Mouse (Mus musculus) MEL (cell line): Measurements from ENCODE around the gene Mcu. TPM values are rescaled to one million over a fixed set of nuclear protein-coding genes. Genes with fewer than 3 reads are reported as not detected.

ENCODE experiments used
- DNase-seq: peaks from one replicate; pipeline ENCODE4 v3.0.0; 2011; ENCODE audit warnings: low read depth, low spot score
- H3K27ac ChIP-seq: 2 replicates; pipeline ENCODE4 v1.5.1; 2012; ENCODE audit warnings: low read depth, mild to moderate bottlenecking, control low read depth, low read length, moderate library complexity; ENCODE audit not compliant: control insufficient read depth
- H3K27me3 ChIP-seq, 2 experiments: fragments of 150-350 bp in 1 of 2; sonication (generic) in 1 of 2; 2 replicates each; pipeline ENCODE4 v1.6.1; 2012; ENCODE audit warnings: low read length in 2 of 2, mild to moderate bottlenecking in 2 of 2, improper control_type of control experiment in 1 of 2, moderate library complexity in 1 of 2; ENCODE audit not compliant: insufficient read depth in 2 of 2, control insufficient read depth in 1 of 2
- H3K36me3 ChIP-seq, 2 experiments: 2 replicates each; pipeline ENCODE4 v1.6.1; 2012 to 2014; ENCODE audit warnings: low read length in 2 of 2, improper control_type of control experiment in 1 of 2, inconsistent platforms in 1 of 2, mild to moderate bottlenecking in 1 of 2; ENCODE audit not compliant: insufficient read depth in 2 of 2, control insufficient read depth in 1 of 2
- H3K4me1 ChIP-seq, 2 experiments: fragments of 150-350 bp in 1 of 2; sonication (generic) in 1 of 2; 2 replicates each; pipeline ENCODE4 v1.6.1; 2012; ENCODE audit warnings: low read length in 2 of 2, improper control_type of control experiment in 1 of 2, mild to moderate bottlenecking in 1 of 2; ENCODE audit not compliant: insufficient read depth in 2 of 2, control insufficient read depth in 1 of 2
- H3K4me3 ChIP-seq, 2 experiments: fragments of 150-350 bp in 1 of 2; sonication (generic) in 1 of 2; 2 replicates each; pipeline ENCODE4 v1.5.1; 2012; ENCODE audit warnings: low read depth in 2 of 2, low read length in 2 of 2, mild to moderate bottlenecking in 2 of 2, moderate library complexity in 2 of 2, control low read depth in 1 of 2, improper control_type of control experiment in 1 of 2; ENCODE audit not compliant: control insufficient read depth in 1 of 2, insufficient read depth in 1 of 2
- H3K79me2 ChIP-seq: 2 replicates; pipeline ENCODE4 v1.6.1; 2012; ENCODE audit warnings: mild to moderate bottlenecking, low read length, moderate library complexity; ENCODE audit not compliant: control insufficient read depth, poor library complexity, insufficient read depth
- H3K9ac ChIP-seq: 2 replicates; pipeline ENCODE4 v1.6.1; 2012; ENCODE audit warnings: low read depth, mild to moderate bottlenecking, control low read depth, low read length, moderate library complexity; ENCODE audit not compliant: control insufficient read depth, poor library complexity, severe bottlenecking
- H3K9me3 ChIP-seq: fragments of 150-350 bp; sonication (generic); replicated peaks from 2 replicates; pipeline ENCODE4 v1.6.1; 2012; ENCODE audit warnings: mild to moderate bottlenecking, low read length, improper control_type of control experiment, moderate library complexity; ENCODE audit not compliant: insufficient read depth
- CHD1 ChIP-seq: IDR thresholded peaks from 2 replicates; pipeline ENCODE4 v1.6.1; 2012; ENCODE audit warnings: low read depth, mild to moderate bottlenecking, inconsistent platforms, low read length, improper control_type of control experiment
- CTCF ChIP-seq, 3 experiments: IDR thresholded peaks in 2 of 3; conservative IDR thresholded peaks in 1 of 3; 2 replicates each; pipeline ENCODE4 v1.5.1; 2011 to 2012; ENCODE audit warnings: low read length in 3 of 3, low read depth in 2 of 3, mild to moderate bottlenecking in 2 of 3, improper control_type of control experiment in 1 of 3, inconsistent platforms in 1 of 3, mixed read lengths in 1 of 3, moderate library complexity in 1 of 3; ENCODE audit not compliant: control insufficient read depth in 1 of 3, insufficient read depth in 1 of 3, poor library complexity in 1 of 3, severe bottlenecking in 1 of 3
- E2F4 ChIP-seq: IDR thresholded peaks from 2 replicates; pipeline ENCODE4 v1.6.1; 2011; ENCODE audit warnings: low read depth, low read length, improper control_type of control experiment, borderline replicate concordance
- EP300 ChIP-seq, 2 experiments: IDR thresholded peaks; 2 replicates each; pipeline ENCODE4 v1.6.1; 2011; ENCODE audit warnings: improper control_type of control experiment in 2 of 2, low read length in 2 of 2, low read depth in 1 of 2, mild to moderate bottlenecking in 1 of 2
- ETS1 ChIP-seq: IDR thresholded peaks from 2 replicates; pipeline ENCODE4 v1.6.1; 2012; ENCODE audit warnings: low read depth, mild to moderate bottlenecking, inconsistent platforms, low read length, improper control_type of control experiment, moderate library complexity
- GATA1 ChIP-seq: IDR thresholded peaks from 2 replicates; pipeline ENCODE4 v1.6.1; 2011; ENCODE audit warnings: low read depth, low read length, improper control_type of control experiment
- HCFC1 ChIP-seq: IDR thresholded peaks from 2 replicates; pipeline ENCODE4 v1.6.1; 2012; ENCODE audit warnings: low read depth, mild to moderate bottlenecking, inconsistent platforms, low read length, improper control_type of control experiment, moderate library complexity
- JUND ChIP-seq: IDR thresholded peaks from 2 replicates; pipeline ENCODE4 v1.6.1; 2011; ENCODE audit warnings: low read depth, mild to moderate bottlenecking, improper control_type of control experiment, low read length
- KAT2A ChIP-seq: conservative IDR thresholded peaks from 2 replicates; pipeline ENCODE4 v1.6.1; 2012; ENCODE audit warnings: low read depth, low read length, improper control_type of control experiment, inconsistent platforms
- MAZ ChIP-seq: IDR thresholded peaks from 2 replicates; pipeline ENCODE4 v1.6.1; 2012; ENCODE audit warnings: low read depth, mild to moderate bottlenecking, inconsistent platforms, low read length, improper control_type of control experiment
- MEF2A ChIP-seq: IDR thresholded peaks from 2 replicates; pipeline ENCODE4 v1.6.1; 2014; ENCODE audit warnings: low read depth, mild to moderate bottlenecking, inconsistent platforms, low read length, improper control_type of control experiment; ENCODE audit not compliant: poor library complexity, insufficient replicate concordance, severe bottlenecking; ENCODE audit errors: extremely low read depth
- MXI1 ChIP-seq: IDR thresholded peaks from 2 replicates; pipeline ENCODE4 v1.6.1; 2011; ENCODE audit warnings: mild to moderate bottlenecking, low read depth, low read length, improper control_type of control experiment
- MYB ChIP-seq: IDR thresholded peaks from 2 replicates; pipeline ENCODE4 v1.6.1; 2011; ENCODE audit warnings: mild to moderate bottlenecking, low read depth, low read length, improper control_type of control experiment
- MYC ChIP-seq: IDR thresholded peaks from 2 replicates; pipeline ENCODE4 v1.6.1; 2011; ENCODE audit warnings: low read depth, mild to moderate bottlenecking, low read length, improper control_type of control experiment, moderate library complexity
- POLR2A ChIP-seq, 2 experiments: IDR thresholded peaks; 2 replicates each; pipeline ENCODE4 v1.6.1; 2011 to 2012; ENCODE audit warnings: low read length in 2 of 2, mild to moderate bottlenecking in 2 of 2, control low read depth in 1 of 2, improper control_type of control experiment in 1 of 2, low read depth in 1 of 2, moderate library complexity in 1 of 2; ENCODE audit not compliant: control insufficient read depth in 1 of 2, insufficient read depth in 1 of 2, poor library complexity in 1 of 2
- RAD21 ChIP-seq: IDR thresholded peaks from 2 replicates; pipeline ENCODE4 v1.6.1; 2011; ENCODE audit warnings: mild to moderate bottlenecking, low read depth, low read length, improper control_type of control experiment
- SIN3A ChIP-seq: IDR thresholded peaks from 2 replicates; pipeline ENCODE4 v1.6.1; 2012; ENCODE audit warnings: low read length, improper control_type of control experiment, inconsistent platforms
- SMC3 ChIP-seq: IDR thresholded peaks from 2 replicates; pipeline ENCODE4 v1.6.1; 2011; ENCODE audit warnings: low read depth, low read length, improper control_type of control experiment
- TBP ChIP-seq: IDR thresholded peaks from 2 replicates; pipeline ENCODE4 v1.8.0; 2011; ENCODE audit warnings: low read depth, low read length, improper control_type of control experiment
- TCF12 ChIP-seq: IDR thresholded peaks from 2 replicates; pipeline ENCODE4 v1.6.1; 2014; ENCODE audit warnings: low read depth, mild to moderate bottlenecking, inconsistent platforms, low read length, improper control_type of control experiment, moderate library complexity
- UBTF ChIP-seq: IDR thresholded peaks from 2 replicates; pipeline ENCODE4 v1.6.1; 2012; ENCODE audit warnings: low read depth, mild to moderate bottlenecking, inconsistent platforms, low read length, improper control_type of control experiment, moderate library complexity, borderline replicate concordance; ENCODE audit not compliant: insufficient read depth
- USF1 ChIP-seq: IDR thresholded peaks from 2 replicates; pipeline ENCODE4 v1.6.1; 2014; ENCODE audit warnings: low read depth, mild to moderate bottlenecking, inconsistent platforms, low read length, improper control_type of control experiment, moderate library complexity
- USF2 ChIP-seq, 2 experiments: IDR thresholded peaks; 2 replicates each; pipeline ENCODE4 v1.6.1; 2011 to 2012; ENCODE audit warnings: improper control_type of control experiment in 2 of 2, low read length in 2 of 2, borderline replicate concordance in 1 of 2, inconsistent platforms in 1 of 2, low read depth in 1 of 2, mild to moderate bottlenecking in 1 of 2; ENCODE audit not compliant: insufficient read depth in 1 of 2
- ZC3H11A ChIP-seq: IDR thresholded peaks from 2 replicates; pipeline ENCODE4 v1.6.1; 2012; ENCODE audit warnings: low read depth, mild to moderate bottlenecking, inconsistent platforms, low read length, improper control_type of control experiment
- ZNF384 ChIP-seq: IDR thresholded peaks from 2 replicates; pipeline ENCODE4 v1.6.1; 2012; ENCODE audit warnings: low read depth, mild to moderate bottlenecking, inconsistent platforms, low read length, improper control_type of control experiment
- polyA plus RNA-seq, 2 experiments: library from polyadenylated mRNA; stranded (reverse) in 1 of 2; unstranded in 1 of 2; fragments of >175 nt in 1 of 2; fragments of >200 nt in 1 of 2; gene quantifications; 2 replicates each; pipeline versions ENCODE4 v1.2.1 to v1.2.4; 2012; ENCODE audit warnings: low replicate concordance in 2 of 2, low read depth in 1 of 2; ENCODE audit not compliant: insufficient read length in 2 of 2, insufficient read depth in 1 of 2, missing spikeins in 1 of 2
- total RNA-seq: library from RNA; depleted of rRNA; stranded (reverse); fragments of 300-350 nt; gene quantifications from 2 replicates; pipeline ENCODE4 v1.2.3, GENCODE M21; 2012

Mcu gene
- total and polyA plus RNA-seq, 3 experiments, result 7.7 to 9.4 TPM; not detected in 1

DNA sequence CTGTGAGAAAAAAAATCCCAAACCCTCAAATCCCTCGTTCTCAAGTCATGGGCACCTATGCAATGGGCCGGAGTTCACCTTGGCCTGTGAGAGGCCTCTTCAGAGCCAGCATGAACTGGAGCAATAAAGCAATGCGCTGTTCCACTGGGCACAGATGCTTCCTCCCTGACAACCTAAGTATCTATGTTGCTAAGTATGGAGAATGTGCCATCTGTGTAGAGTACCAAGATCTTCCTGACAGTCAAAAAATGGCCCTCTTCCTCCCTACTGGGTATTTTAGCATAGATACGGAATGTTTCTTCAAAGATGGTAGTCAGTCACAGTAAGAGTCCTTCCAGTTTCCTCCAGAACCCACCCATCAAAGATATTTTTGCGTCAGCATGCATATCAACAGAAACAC is 135.1 kb downstream of the Mcu start:
- TF ChIP-seq MYB (no peak), UBTF (no peak), MYC (no peak), HCFC1 (no peak), MXI1 (no peak), ZNF384 (no peak), CHD1 (no peak), TBP (no peak), RAD21 (no peak), ZC3H11A (no peak), MAZ (no peak), SIN3A (no peak)
- no peak overlapping the region for H3K4me3 ChIP-seq
- H3K27ac ChIP-seq, result no peak overlapping the region
- H3K79me2 ChIP-seq, result no peaks in the 10 kb centered on the region
- H3K4me1 ChIP-seq, result no peaks in the 10 kb centered on the region
- H3K36me3 ChIP-seq, result no peaks in the 10 kb centered on the region
- no peak for DNase-seq
- H3K27me3 ChIP-seq, result no peaks in the 10 kb centered on the region
- H3K9me3 ChIP-seq, result no peaks in the 10 kb centered on the region
- H3K9ac ChIP-seq, result no peak overlapping the region

DNA sequence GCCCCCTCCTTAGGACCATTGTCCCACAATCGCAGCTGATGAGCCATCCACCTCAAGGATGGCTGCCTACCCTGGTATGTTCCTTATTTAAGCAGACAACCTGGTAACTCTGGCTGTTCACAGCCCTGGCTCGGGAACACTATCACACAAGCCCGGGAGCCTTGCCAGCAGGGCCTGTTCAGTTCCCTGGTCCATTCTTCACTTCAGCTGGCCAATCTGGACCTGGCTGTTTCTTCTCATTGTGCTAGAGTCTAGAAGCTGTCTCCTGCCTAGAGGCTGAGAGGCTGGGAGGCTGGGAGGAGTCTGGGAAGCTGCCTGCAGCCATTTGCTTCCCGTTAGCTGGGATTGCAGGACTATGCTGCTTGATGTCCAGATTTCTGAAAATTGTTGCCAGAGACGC is 146.0 kb downstream of the Mcu start:
- Histone ChIP-seq H3K9ac (no peak overlapping the region), H3K9me3 (no peaks in the 10 kb centered on the region), H3K36me3 (no peaks in the 10 kb centered on the region), H3K4me1 (peaks cover 0 to 10% of the 10 kb centered on the region in 2 experiments; a peak in 2 of 4 replicates), H3K79me2 (no peaks in the 10 kb centered on the region), H3K27ac (no peak overlapping the region), H3K4me3 (no peak overlapping the region), H3K27me3 (no peaks in the 10 kb centered on the region)
- TF ChIP-seq E2F4, result no peak
- TF ChIP-seq KAT2A, result no peak
- TF ChIP-seq POLR2A (IDR thresholded peaks at IDR 0.05; ENCODE audit: control insufficient read depth in 1 of 2, insufficient read depth in 1 of 2, low read depth in 1 of 2, low read length in 2 of 2, poor library complexity in 1 of 2), result no peak
- no peak for TF ChIP-seq USF2 (IDR thresholded peaks at IDR 0.05; ENCODE audit: borderline replicate concordance in 1 of 2, insufficient read depth in 1 of 2, low read depth in 1 of 2, low read length in 2 of 2)
- DNase-seq, result no peak

DNA sequence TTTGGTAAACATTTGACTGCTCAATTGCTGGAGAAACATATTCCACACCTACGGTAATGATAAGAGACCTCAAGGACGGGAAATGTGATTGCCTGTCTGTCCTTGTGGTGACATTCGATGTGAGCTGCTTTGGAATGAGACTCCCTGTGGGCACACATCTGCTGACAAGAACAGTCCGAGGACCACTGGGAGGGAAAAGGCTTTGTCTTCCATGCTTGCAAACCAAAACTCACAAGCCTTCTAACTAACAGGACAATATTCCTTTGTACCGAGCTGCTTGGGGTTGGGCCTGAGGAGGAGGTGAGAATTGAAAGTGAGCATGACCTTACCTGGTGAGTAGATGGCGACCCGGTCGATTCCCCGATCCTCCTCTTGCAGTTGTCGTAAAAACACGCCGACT is 149.2 kb downstream of the Mcu start:
- Histone ChIP-seq H3K9ac (no peak overlapping the region), H3K79me2 (no peaks in the 10 kb centered on the region), H3K36me3 (no peaks in the 10 kb centered on the region), H3K4me1 (peaks cover 0 to 4% of the 10 kb centered on the region in 2 experiments; a peak in 1 of 4 replicates), H3K4me3 (no peak overlapping the region), H3K27ac (no peak overlapping the region), H3K27me3 (no peaks in the 10 kb centered on the region), H3K9me3 (no peaks in the 10 kb centered on the region)
- DNase-seq, result no peak
- TF ChIP-seq EP300 (IDR thresholded peaks at IDR 0.05; ENCODE audit: low read depth in 1 of 2, low read length in 2 of 2) (no peak), HCFC1 (no peak), TCF12 (no peak), USF1 (no peak), SMC3 (no peak), TBP (no peak), ETS1 (no peak), SIN3A (no peak), POLR2A (IDR thresholded peaks at IDR 0.05; ENCODE audit: control insufficient read depth in 1 of 2, insufficient read depth in 1 of 2, low read depth in 1 of 2, low read length in 2 of 2, poor library complexity in 1 of 2) (no peak), MEF2A (no peak), CTCF (IDR thresholded peaks at IDR 0.05 in 2 of 3, conservative IDR thresholded peaks at IDR 0.05 in 1 of 3; ENCODE audit: control insufficient read depth in 1 of 3, insufficient read depth in 1 of 3, low read depth in 2 of 3, low read length in 3 of 3, poor library complexity in 1 of 3, severe bottlenecking in 1 of 3) (no peak), GATA1 (no peak), ZC3H11A (no peak), JUND (no peak), MAZ (no peak)
